Mouse (Mus musculus) CD4-positive naive resting alpha-beta T cell, adult 57 days (primary cell): ENCODE data around the gene Gsto2. TPM values are rescaled to one million over a fixed set of nuclear protein-coding genes. Genes with fewer than 3 reads are reported as not detected.

Experiments
- total RNA-seq: library from RNA; stranded (reverse); gene quantifications from one replicate; pipeline ENCODE4 v1.2.4, GENCODE M21; 2023

Gene Gsto2
- not detected for total RNA-seq

GRCm38 (mm10) chr19:47865353-47865947, at the start of gene Gsto2:
Gene Gsto2 (plus strand): TSS chr19:47865534.

GRCm38 (mm10) chr19:47854796-47855783, 10.2 kb upstream of the Gsto2 start, which contains the start of gene Gsto1:
Gene Gsto1 (plus strand): TSS chr19:47854970.

GRCm38 (mm10) chr19:47919126-47919965, 54.0 kb downstream of the Gsto2 start, which contains the start of the genes Cfap43 and Itprip:
Gene Cfap43 (minus strand): TSS chr19:47919287.
Gene Itprip (minus strand): TSS chr19:47919299.

Other genes with a start within 250 kb of the Gsto2 start
- gene Col17a1, start 173.4 kb upstream of the Gsto2 start, total RNA-seq = 0.09 TPM
- 68.4 TPM for gene Sfr1, start 133.9 kb upstream of the Gsto2 start, total RNA-seq
- gene Gsto1, start 10.6 kb upstream of the Gsto2 start, total RNA-seq = 17.5 TPM
- gene Cfap43, start 53.8 kb downstream of the Gsto2 start, total RNA-seq = not detected
- 93.2 TPM for gene Itprip, start 53.8 kb downstream of the Gsto2 start, total RNA-seq
- gene Cfap58, start 72.1 kb downstream of the Gsto2 start, total RNA-seq = not detected